Mouse (Mus musculus): ENCODE measurements at regions not wholly inside any gene's neighbourhood (a gene's known extent, or its start where the extent isn't known, plus 50 kb on each side); places are given as distances from the start of the nearest gene placed in this dataset.
A peak's percentile ranks its signal among the peaks of the same experiment; 100 is the strongest.

- DNase-seq (ENCODE audit: low read depth, low spot score) = no peak
These were observed 75.7 kb upstream of the Magi3 start for GRCm38 (mm10) chr3:104295856-104296255.

DNA sequence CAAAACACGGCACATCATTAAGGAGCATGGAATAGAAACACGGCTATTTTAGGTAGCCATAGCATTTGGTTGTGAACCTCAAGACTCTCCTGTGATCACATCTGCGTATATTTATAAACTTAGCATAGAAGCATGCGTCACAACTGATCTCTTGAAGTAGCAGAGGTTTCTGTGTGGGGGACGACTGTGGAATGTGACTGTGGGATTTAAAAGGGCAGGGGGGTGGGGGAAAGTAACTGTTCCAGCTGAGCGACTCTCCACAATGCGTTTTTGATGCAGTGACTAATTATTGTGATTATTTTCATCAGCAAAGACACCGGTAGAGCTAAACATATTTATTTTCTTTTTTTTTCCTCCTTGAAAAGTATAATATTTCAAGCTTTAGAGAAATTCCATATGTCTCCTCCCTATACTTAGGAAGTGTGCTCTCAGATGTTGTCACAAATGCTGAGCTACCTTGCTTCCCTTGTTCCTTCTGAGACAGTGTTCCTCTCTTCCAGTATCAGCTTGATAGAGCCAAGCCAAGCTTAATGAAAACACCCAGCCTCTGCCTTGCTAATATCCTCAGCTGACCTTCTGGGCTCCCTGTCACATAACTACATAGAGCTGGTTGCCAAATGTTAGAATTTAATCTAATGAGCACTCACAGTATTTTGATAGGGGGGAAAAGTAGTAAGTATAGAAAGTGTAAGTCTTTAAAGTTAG is 75.0 kb upstream of the Magi3 start:
- DNase-seq (ENCODE audit: low read depth, low spot score) = peak; percentile 62

DNA sequence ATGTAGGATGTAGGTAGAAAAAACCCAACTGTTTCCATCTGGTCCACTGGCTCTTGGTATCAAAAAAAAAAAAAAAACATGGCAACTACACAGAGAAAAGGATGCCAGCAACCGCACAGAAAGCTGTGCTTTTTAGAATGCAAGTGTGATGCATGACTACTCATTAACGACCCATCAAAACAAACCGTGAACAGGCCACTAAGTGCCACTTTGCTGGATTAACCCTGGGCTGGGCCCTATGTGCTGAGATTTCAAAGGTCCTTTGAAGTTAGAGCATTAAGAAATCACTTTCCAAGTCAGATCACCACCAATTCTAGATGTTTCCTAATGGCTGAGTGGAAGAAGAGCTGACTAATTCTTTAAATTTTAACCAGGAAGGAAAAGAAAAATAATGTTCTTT is 73.7 kb upstream of the Magi3 start:
- no peak for DNase-seq (ENCODE audit: low read depth, low spot score)

DNA sequence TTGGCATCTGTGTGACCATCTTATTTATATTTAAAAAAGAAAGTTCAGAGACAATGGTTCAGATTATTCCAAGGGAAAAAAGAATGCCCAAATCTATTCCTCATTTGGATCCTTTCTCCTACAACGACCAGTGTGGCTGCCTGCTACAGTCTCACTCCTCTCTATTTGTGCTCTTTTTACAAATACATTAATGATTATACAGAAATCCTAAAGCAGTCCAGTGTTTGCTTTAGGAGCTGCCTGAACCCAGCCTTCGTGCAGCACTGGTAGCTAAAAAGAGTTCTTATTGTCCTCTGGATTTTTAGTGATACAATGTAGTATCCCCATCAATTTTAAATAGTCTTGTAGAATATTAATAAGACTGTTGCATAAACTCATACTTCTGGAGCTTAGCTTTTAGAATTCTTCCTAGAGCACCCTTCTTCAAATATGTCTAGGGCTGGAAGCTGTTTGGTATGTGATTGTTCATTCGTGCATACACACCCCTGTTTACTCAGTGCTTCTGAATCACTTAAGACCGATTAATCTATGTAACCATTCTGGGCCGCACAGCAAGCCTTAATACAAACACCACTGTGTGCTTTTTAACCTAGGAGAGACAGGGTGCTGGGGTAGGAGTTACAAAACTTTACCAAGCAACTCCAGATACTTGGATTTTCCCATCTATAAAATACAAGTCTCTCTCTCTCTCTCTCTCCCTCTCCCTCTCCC is 69.0 kb upstream of the Magi3 start:
- DNase-seq (ENCODE audit: low read depth, low spot score) = no peak

- DNase-seq (ENCODE audit: low read depth, low spot score) = no peak
These were observed 67.7 kb upstream of the Magi3 start for GRCm38 (mm10) chr3:104287900-104288299.

DNA sequence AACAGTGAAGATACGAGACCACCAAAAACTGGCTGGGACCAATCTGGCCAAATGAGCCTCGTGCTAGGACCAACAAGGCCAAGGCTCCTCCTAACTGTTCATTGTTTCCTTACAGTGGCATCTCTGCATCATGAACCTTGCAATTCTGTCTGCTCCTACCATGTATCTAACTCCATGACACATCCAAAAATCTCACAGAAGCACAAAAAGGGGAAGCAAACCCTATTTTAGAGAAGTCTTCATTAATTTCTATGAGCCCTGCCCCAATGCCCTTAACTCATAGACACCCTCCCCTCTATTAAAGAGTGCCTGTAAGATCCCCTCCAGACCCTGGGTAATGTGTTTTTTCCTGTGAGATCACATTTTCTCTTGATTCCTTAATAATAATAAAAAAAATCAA is 64.8 kb upstream of the Magi3 start:
- DNase-seq (ENCODE audit: low read depth, low spot score) = no peak

- no peak for DNase-seq (ENCODE audit: low read depth, low spot score)
These were observed 63.7 kb upstream of the Magi3 start for GRCm38 (mm10) chr3:104283855-104284254.

- no peak for DNase-seq (ENCODE audit: low read depth, low spot score)
These were observed 59.3 kb upstream of the Magi3 start for GRCm38 (mm10) chr3:104279505-104279904.

GRCm38 (mm10) chr3:104274718-104275302 is 54.6 kb upstream of the Magi3 start:
- no peak for DNase-seq (ENCODE audit: low read depth, low spot score)

GRCm38 (mm10) chr3:104274084-104274483 is 53.9 kb upstream of the Magi3 start:
- no peak for DNase-seq (ENCODE audit: low read depth, low spot score)

Data from telencephalon, adult 2 months (tissue).